Mouse (Mus musculus): ENCODE data around the gene Gm13199.

DNA sequence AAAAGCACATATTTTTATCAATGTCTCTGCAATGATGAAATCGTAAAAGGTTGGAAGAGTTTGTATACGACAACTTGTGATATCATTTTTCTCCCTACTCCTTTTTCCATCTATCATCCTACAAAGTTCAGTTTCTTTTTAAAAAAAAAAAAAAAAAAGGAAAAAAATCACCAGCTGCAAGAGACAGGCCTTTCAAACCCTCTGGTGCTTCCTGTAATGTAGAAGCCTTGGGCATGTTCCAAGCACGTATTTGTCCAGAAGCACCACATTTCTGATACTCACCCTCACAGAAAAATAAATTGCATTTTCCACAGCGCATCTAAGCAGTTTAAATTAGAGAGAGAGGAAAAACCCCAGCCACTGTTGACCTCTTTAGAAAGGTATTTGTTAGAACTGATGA is 16.9 kb downstream of the Gm13199 start:
- no peak for TF ChIP-seq GATA1 (IDR thresholded peaks at IDR 0.05; ENCODE audit: borderline replicate concordance, low read length)
- TF ChIP-seq FLI1 (IDR thresholded peaks at IDR 0.05; ENCODE audit: low read length), result no peak

All from megakaryocyte, embryonic 14.5 days (primary cell).